Mouse (Mus musculus): ENCODE measurements around the gene Cass4. TPM values are rescaled to one million over a fixed set of nuclear protein-coding genes. Genes with fewer than 3 reads are reported as not detected.
A peak's percentile ranks its signal among the peaks of the same experiment; 100 is the strongest.

Gene Cass4
- polyA plus RNA-seq, 1 experiment from 2014 or later: 0.06 TPM

GRCm38 (mm10) chr2:172353218-172353617 is 40.4 kb upstream of the Cass4 start:
- Histone ChIP-seq H3K4me2 (ENCODE audit: low read length) (no peak overlapping the region), H3K4me3 (ENCODE audit: low read length) (no peak overlapping the region), H3K4me1 (ENCODE audit: control insufficient read depth, insufficient read depth, low read depth, low read length) (peaks cover 19% of the 10 kb centered on the region), H3K27ac (ENCODE audit: low read depth, low read length) (no peak overlapping the region), H3K36me3 (ENCODE audit: control insufficient read depth, insufficient read depth, low read length) (no peaks in the 10 kb centered on the region), H3K9ac (ENCODE audit: low read depth, low read length) (no peak overlapping the region), H3K9me3 (ENCODE audit: control insufficient read depth, low read length) (no peaks in the 10 kb centered on the region), H3K27me3 (replicated peaks; ENCODE audit: control insufficient read depth, insufficient read depth, low read length) (no peaks in the 10 kb centered on the region)
- 34% methylated on average over 9 of the region's 9 CpGs for WGBS
- ATAC-seq: no peak

DNA sequence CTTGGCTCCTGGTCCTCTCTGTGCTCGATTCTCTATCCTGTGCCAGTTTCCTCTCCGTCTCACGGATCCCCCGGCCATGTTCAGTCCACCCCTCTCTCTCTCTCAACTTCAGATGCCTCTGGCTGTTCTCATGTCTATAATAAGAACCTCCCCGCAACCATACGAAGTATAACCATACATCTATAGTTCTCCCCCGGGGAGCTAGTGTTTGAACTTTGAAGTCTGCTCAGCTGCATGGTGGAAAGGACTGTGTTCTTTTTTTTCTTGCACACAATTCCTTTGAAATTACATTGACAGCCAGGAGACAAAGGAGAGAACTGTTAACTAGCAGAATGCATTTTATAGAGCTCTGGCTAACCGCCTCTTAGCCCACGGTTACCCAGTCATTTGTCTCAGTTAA is 38.8 kb upstream of the Cass4 start:
- WGBS: 50% methylated on average over 9 of the region's 9 CpGs
- H3K27ac ChIP-seq (ENCODE audit: low read depth, low read length): no peak overlapping the region

GRCm38 (mm10) chr2:172355833-172356232 is 37.8 kb upstream of the Cass4 start:
- WGBS: 81% methylated on average over 5 of the region's 5 CpGs

More for the DNA sequence above, 38.8 kb upstream of the Cass4 start:
- H3K27me3 ChIP-seq (replicated peaks; ENCODE audit: control insufficient read depth, insufficient read depth, low read length): no peaks in the 10 kb centered on the region
- no peaks in the 10 kb centered on the region for H3K36me3 ChIP-seq (ENCODE audit: control insufficient read depth, insufficient read depth, low read length)
- peaks cover 10% of the 10 kb centered on the region; the same call in 1 of the 2 replicates for H3K4me1 ChIP-seq (ENCODE audit: control insufficient read depth, insufficient read depth, low read depth, low read length)
- no peak for ATAC-seq
- no peak overlapping the region for H3K9ac ChIP-seq (ENCODE audit: low read depth, low read length)
- H3K4me3 ChIP-seq (ENCODE audit: low read length): no peak overlapping the region
- no peaks in the 10 kb centered on the region for H3K9me3 ChIP-seq (ENCODE audit: control insufficient read depth, low read length)
- H3K4me2 ChIP-seq (ENCODE audit: low read length): no peak overlapping the region

DNA sequence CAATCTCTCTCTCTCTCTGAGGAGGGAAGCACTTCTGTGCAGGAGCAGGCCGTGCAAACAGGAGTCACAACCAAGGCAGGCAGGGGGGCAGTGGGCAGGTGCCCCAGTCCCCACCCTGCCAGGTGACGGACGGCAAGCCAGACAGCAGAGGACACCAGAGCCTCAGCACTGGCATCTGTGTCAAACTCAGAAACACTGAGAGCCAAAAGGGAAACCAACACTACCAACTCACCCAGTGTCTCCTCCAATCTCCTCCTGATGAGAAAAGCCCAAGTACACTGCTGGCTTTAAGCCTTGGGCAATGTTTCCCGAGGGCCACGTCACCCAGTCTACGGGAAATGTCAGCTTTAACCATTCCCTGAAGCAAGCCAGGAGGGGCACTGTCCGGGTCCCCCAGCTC is 30.4 kb upstream of the Cass4 start:
- Histone ChIP-seq H3K36me3 (ENCODE audit: control insufficient read depth, insufficient read depth, low read length) (0 out of 2 replicates have a peak, but pooled peaks cover 2% of the 10 kb centered on the region), H3K4me3 (ENCODE audit: low read length) (no peak overlapping the region), H3K9me3 (ENCODE audit: control insufficient read depth, low read length) (no peaks in the 10 kb centered on the region), H3K27ac (ENCODE audit: low read depth, low read length) (no peak overlapping the region), H3K27me3 (replicated peaks; ENCODE audit: control insufficient read depth, insufficient read depth, low read length) (no peaks in the 10 kb centered on the region), H3K9ac (ENCODE audit: low read depth, low read length) (no peak overlapping the region), H3K4me2 (ENCODE audit: low read length) (no peak overlapping the region), H3K4me1 (ENCODE audit: control insufficient read depth, insufficient read depth, low read depth, low read length) (no peaks in the 10 kb centered on the region)
- WGBS: 90% methylated on average over 7 of the region's 7 CpGs
- no peak for ATAC-seq

More at GRCm38 (mm10) chr2:172355833-172356232, 37.8 kb upstream of the Cass4 start:
- Histone ChIP-seq H3K4me2 (ENCODE audit: low read length) (no peak overlapping the region), H3K27ac (ENCODE audit: low read depth, low read length) (no peak overlapping the region), H3K9me3 (ENCODE audit: control insufficient read depth, low read length) (no peaks in the 10 kb centered on the region), H3K9ac (ENCODE audit: low read depth, low read length) (no peak overlapping the region), H3K36me3 (ENCODE audit: control insufficient read depth, insufficient read depth, low read length) (no peaks in the 10 kb centered on the region), H3K4me1 (ENCODE audit: control insufficient read depth, insufficient read depth, low read depth, low read length) (peaks cover 10% of the 10 kb centered on the region; the same call in 1 of the 2 replicates), H3K27me3 (replicated peaks; ENCODE audit: control insufficient read depth, insufficient read depth, low read length) (no peaks in the 10 kb centered on the region), H3K4me3 (ENCODE audit: low read length) (no peak overlapping the region)
- peak; percentile 17; the same call in 1 of the 2 replicates for ATAC-seq

GRCm38 (mm10) chr2:172370411-172371223 is 23.0 kb upstream of the Cass4 start, which contains the start of the genes Aurka and Cstf1:
Gene Aurka (minus strand): TSS chr2:172370535.
Gene Cstf1 (plus strand): TSS chr2:172370681.
- peak within 1 kb of the TSS; percentile 88 for H3K27ac ChIP-seq (ENCODE audit: low read depth, low read length)
- H3K4me2 ChIP-seq (ENCODE audit: low read length): peak within 1 kb of the TSS; percentile 78
- peak within 1 kb of the TSS; percentile 90 for H3K4me3 ChIP-seq (ENCODE audit: low read length)
- peaks cover 3% of the 10 kb centered on the region for H3K36me3 ChIP-seq (ENCODE audit: control insufficient read depth, insufficient read depth, low read length)
- ATAC-seq: peak; percentile 99
- no peaks in the 10 kb centered on the region for H3K9me3 ChIP-seq (ENCODE audit: control insufficient read depth, low read length)
- WGBS: 0% methylated on average over 66 of the region's 66 CpGs
- H3K4me1 ChIP-seq (ENCODE audit: control insufficient read depth, insufficient read depth, low read depth, low read length): peaks cover 19% of the 10 kb centered on the region
- no peaks in the 10 kb centered on the region for H3K27me3 ChIP-seq (replicated peaks; ENCODE audit: control insufficient read depth, insufficient read depth, low read length)
- peak within 1 kb of the TSS; percentile 92 for H3K9ac ChIP-seq (ENCODE audit: low read depth, low read length)

GRCm38 (mm10) chr2:172371258-172371657 is 22.3 kb upstream of the Cass4 start:
- 0% methylated on average over 11 of the region's 11 CpGs for whole genome bisulfite sequencing
- no peaks in the 10 kb centered on the region for H3K27me3 ChIP-seq (replicated peaks; ENCODE audit: control insufficient read depth, insufficient read depth, low read length)
- peaks cover 3% of the 10 kb centered on the region for H3K36me3 ChIP-seq (ENCODE audit: control insufficient read depth, insufficient read depth, low read length)
- peak overlapping the region; percentile 92 for H3K9ac ChIP-seq (ENCODE audit: low read depth, low read length)
- no peaks in the 10 kb centered on the region for H3K9me3 ChIP-seq (ENCODE audit: control insufficient read depth, low read length)
- no peak for ATAC-seq
- peaks cover 19% of the 10 kb centered on the region for H3K4me1 ChIP-seq (ENCODE audit: control insufficient read depth, insufficient read depth, low read depth, low read length)
- peak overlapping the region; percentile 90 for H3K4me3 ChIP-seq (ENCODE audit: low read length)
- peak overlapping the region; percentile 88 for H3K27ac ChIP-seq (ENCODE audit: low read depth, low read length)
- peak overlapping the region; percentile 78 for H3K4me2 ChIP-seq (ENCODE audit: low read length)

GRCm38 (mm10) chr2:172376551-172376950 is 17.0 kb upstream of the Cass4 start:
- Histone ChIP-seq H3K4me2 (ENCODE audit: low read length) (no peak overlapping the region), H3K4me3 (ENCODE audit: low read length) (no peak overlapping the region), H3K27ac (ENCODE audit: low read depth, low read length) (no peak overlapping the region), H3K9me3 (ENCODE audit: control insufficient read depth, low read length) (no peaks in the 10 kb centered on the region), H3K4me1 (ENCODE audit: control insufficient read depth, insufficient read depth, low read depth, low read length) (peaks cover 5% of the 10 kb centered on the region), H3K27me3 (replicated peaks; ENCODE audit: control insufficient read depth, insufficient read depth, low read length) (no peaks in the 10 kb centered on the region), H3K9ac (ENCODE audit: low read depth, low read length) (no peak overlapping the region), H3K36me3 (ENCODE audit: control insufficient read depth, insufficient read depth, low read length) (peaks cover 31% of the 10 kb centered on the region)
- WGBS: 96% methylated on average over 4 of the region's 4 CpGs
- no peak for ATAC-seq

DNA sequence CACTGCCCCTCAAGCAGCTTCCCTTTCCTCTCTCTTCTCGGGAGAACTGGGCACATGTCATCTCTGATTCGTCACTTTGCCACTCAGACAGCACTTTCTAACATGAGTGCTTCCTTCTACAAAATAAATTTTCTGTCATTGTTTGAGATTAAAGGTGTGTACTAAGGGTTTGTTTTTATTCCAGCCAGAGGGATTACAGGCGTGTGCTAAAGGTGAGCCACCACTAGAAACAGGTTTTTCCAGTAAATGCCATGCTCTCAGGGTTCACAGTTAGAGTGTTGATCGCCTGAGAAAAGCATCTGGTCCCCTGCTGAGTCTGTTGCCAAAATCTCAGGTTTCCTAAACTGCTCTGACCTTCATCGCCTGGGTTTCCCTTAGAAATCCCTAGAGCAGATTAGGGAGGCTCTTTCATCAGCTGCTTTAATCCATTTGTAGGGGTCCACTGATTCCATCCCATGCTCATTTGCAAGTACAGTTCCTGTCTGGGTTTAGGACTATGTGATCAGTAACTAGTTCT is 16.5 kb upstream of the Cass4 start:
- ATAC-seq: no peak
- WGBS: 76% methylated on average over 5 of the region's 5 CpGs
- H3K36me3 ChIP-seq (ENCODE audit: control insufficient read depth, insufficient read depth, low read length): peaks cover 35% of the 10 kb centered on the region

DNA sequence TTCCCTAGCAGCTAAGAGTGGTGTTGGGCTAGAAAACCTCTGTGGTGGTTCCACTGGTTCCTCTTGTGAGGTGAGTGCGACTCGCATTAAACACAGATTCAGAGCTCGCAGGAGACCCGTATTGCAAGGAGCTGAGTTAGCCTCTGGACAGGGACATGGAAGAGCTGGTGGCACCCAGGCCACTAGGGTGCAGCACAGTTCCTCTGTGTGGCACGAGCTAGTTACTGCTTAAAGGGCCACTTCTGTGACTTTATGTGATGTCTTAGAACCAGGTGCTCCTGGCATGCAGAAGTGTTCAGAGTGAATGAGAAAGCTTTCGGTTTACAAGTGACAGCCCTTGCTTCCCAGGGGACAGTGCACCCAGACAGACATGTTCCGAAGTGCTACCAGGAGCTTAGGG is 15.3 kb upstream of the Cass4 start:
- Histone ChIP-seq H3K27me3 (replicated peaks; ENCODE audit: control insufficient read depth, insufficient read depth, low read length) (no peaks in the 10 kb centered on the region), H3K4me3 (ENCODE audit: low read length) (no peak overlapping the region)
- ATAC-seq: no peak

More for the DNA sequence above, 16.5 kb upstream of the Cass4 start:
- Histone ChIP-seq H3K27me3 (replicated peaks; ENCODE audit: control insufficient read depth, insufficient read depth, low read length) (no peaks in the 10 kb centered on the region), H3K4me3 (ENCODE audit: low read length) (no peak overlapping the region), H3K9me3 (ENCODE audit: control insufficient read depth, low read length) (no peaks in the 10 kb centered on the region), H3K4me2 (ENCODE audit: low read length) (no peak overlapping the region), H3K4me1 (ENCODE audit: control insufficient read depth, insufficient read depth, low read depth, low read length) (no peaks in the 10 kb centered on the region; the same call in 1 of the 2 replicates), H3K9ac (ENCODE audit: low read depth, low read length) (no peak overlapping the region), H3K27ac (ENCODE audit: low read depth, low read length) (no peak overlapping the region)

More for the DNA sequence above, 15.3 kb upstream of the Cass4 start:
- H3K4me2 ChIP-seq (ENCODE audit: low read length): no peak overlapping the region
- WGBS: 80% methylated on average over 7 of the region's 7 CpGs
- no peaks in the 10 kb centered on the region for H3K4me1 ChIP-seq (ENCODE audit: control insufficient read depth, insufficient read depth, low read depth, low read length)
- H3K27ac ChIP-seq (ENCODE audit: low read depth, low read length): no peak overlapping the region
- no peaks in the 10 kb centered on the region for H3K9me3 ChIP-seq (ENCODE audit: control insufficient read depth, low read length)
- H3K9ac ChIP-seq (ENCODE audit: low read depth, low read length): no peak overlapping the region
- peaks cover 35% of the 10 kb centered on the region for H3K36me3 ChIP-seq (ENCODE audit: control insufficient read depth, insufficient read depth, low read length)

Data from hindbrain, embryonic 16.5 days (tissue).